Mouse (Mus musculus) forebrain, embryonic 13.5 days (tissue): Measurements from ENCODE around the gene Chrna7. TPM values are rescaled to one million over a fixed set of nuclear protein-coding genes. Genes with fewer than 3 reads are reported as not detected.

Source experiments
- ATAC-seq: fragments of 200-750 bp; cut with Nextera tagmentation; 2 replicates; pipeline ENCODE4 v1.8.0; 2017
- H3K27ac ChIP-seq: fragments of 300-500 bp; sonication (generic); 2 replicates; pipeline ENCODE4 v1.5.1; 2015; ENCODE audit warnings: inconsistent platforms, mild to moderate bottlenecking, moderate library complexity
- H3K27me3 ChIP-seq: fragments of 300-500 bp; sonication (generic); 2 replicates; pipeline ENCODE4 v1.6.1; 2015; ENCODE audit warnings: mild to moderate bottlenecking, inconsistent platforms
- H3K36me3 ChIP-seq: fragments of 300-500 bp; sonication (generic); 2 replicates; pipeline ENCODE4 v1.6.1; 2015; ENCODE audit warnings: mild to moderate bottlenecking, inconsistent platforms; ENCODE audit not compliant: poor library complexity, severe bottlenecking
- H3K4me1 ChIP-seq: fragments of 300-500 bp; sonication (generic); 2 replicates; pipeline ENCODE4 v1.6.1; 2015; ENCODE audit warnings: inconsistent platforms
- H3K4me2 ChIP-seq: fragments of 300-500 bp; sonication (generic); 2 replicates; pipeline ENCODE4 v1.6.1; 2015; ENCODE audit warnings: inconsistent platforms, mild to moderate bottlenecking, moderate library complexity
- H3K4me3 ChIP-seq: fragments of 300-500 bp; sonication (generic); 2 replicates; pipeline ENCODE4 v1.5.1; 2015; ENCODE audit warnings: mild to moderate bottlenecking, inconsistent platforms
- H3K9ac ChIP-seq: fragments of 300-500 bp; sonication (generic); 2 replicates; pipeline ENCODE4 v1.6.1; 2015; ENCODE audit warnings: mild to moderate bottlenecking, inconsistent platforms
- H3K9me3 ChIP-seq: fragments of 300-500 bp; sonication (generic); replicated peaks from 2 replicates; pipeline ENCODE4 v1.6.1; 2016; ENCODE audit warnings: inconsistent platforms
- WGBS: fragments of 180-500 bp; shearing (Covaris S2); methylation state at CpG from one replicate; pipeline ENCODE4 v1.1.7; 2015; 5-methylcytosine and 5-hydroxymethylcytosine counted together
- polyA plus RNA-seq: library from polyadenylated mRNA; unstranded; fragments of >200 nt; fragmentation: Nextera tagmentation; extraction: Ambion mirVana; gene quantifications from 2 replicates; pipeline ENCODE4 v1.2.1, GENCODE M21; 2015

Gene Chrna7
- polyA plus RNA-seq, 1 experiment from 2014 or later: 5.0 TPM

DNA sequence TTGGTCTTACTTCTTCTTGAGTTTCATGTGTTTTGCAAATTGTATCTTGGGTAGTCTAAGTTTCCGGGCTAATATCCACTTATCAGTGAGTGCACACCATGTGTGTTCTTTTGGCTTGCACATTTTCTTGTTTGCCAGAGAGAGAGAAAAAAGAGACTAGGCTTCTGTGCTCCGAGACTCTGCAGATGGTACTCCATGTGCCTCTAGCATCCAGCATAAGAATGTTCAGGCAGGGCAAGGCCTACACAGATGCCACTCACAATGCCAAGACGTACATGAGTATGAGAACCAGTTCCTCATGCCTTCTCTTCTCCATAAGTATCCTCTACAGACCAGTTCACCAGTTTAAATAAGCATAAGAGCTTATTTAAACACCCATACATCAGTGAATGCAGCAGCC is 47.8 kb downstream of the Chrna7 start:
- Histone ChIP-seq H3K27ac (no peak overlapping the region), H3K27me3 (no peaks in the 10 kb centered on the region), H3K9ac (no peak overlapping the region), H3K9me3 (no peaks in the 10 kb centered on the region), H3K36me3 (no peaks in the 10 kb centered on the region), H3K4me3 (no peak overlapping the region), H3K4me2 (no peak overlapping the region), H3K4me1 (peaks cover 16% of the 10 kb centered on the region)
- ATAC-seq: peak; percentile 71; the same call in 1 of the 2 replicates
- WGBS: 87% methylated on average over 3 of the region's 3 CpGs

DNA sequence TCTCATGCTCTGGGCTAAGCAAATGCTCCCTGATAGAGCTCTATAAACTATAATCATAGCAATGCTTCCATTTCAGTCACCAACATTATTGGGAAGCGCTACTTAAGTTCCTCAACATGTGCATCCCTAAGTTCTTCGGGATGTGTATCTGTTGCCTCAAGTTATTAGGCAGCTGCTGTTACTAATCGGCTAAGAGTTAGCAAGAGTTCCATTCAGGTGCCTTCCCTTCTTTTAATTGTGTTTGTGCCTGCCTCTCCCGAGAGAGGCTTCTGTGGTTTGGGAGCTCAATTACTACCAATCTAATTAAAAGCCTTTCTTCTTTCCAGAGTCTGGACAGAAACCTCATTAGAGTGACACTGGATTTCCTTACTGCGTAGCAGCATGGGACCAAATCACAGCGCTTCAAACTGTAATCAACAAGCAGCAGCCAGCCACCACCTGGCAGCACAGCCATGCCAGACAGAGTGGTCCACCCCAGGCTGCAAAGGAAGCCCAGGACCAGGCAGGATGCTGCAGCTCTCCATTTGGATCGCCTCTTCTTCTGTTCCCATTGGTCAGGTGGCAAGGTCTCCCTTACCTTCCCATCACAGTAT is 50.0 kb downstream of the Chrna7 start:
- H3K36me3 ChIP-seq: no peaks in the 10 kb centered on the region
- H3K27me3 ChIP-seq: no peaks in the 10 kb centered on the region
- no peak overlapping the region for H3K4me2 ChIP-seq
- ATAC-seq: peak; percentile 90
- WGBS: 12% methylated on average over 7 of the region's 7 CpGs
- no peak overlapping the region; the same call in 1 of the 2 replicates for H3K27ac ChIP-seq
- no peaks in the 10 kb centered on the region for H3K9me3 ChIP-seq
- H3K4me3 ChIP-seq: no peak overlapping the region
- no peak overlapping the region for H3K9ac ChIP-seq
- peaks cover 16% of the 10 kb centered on the region for H3K4me1 ChIP-seq

DNA sequence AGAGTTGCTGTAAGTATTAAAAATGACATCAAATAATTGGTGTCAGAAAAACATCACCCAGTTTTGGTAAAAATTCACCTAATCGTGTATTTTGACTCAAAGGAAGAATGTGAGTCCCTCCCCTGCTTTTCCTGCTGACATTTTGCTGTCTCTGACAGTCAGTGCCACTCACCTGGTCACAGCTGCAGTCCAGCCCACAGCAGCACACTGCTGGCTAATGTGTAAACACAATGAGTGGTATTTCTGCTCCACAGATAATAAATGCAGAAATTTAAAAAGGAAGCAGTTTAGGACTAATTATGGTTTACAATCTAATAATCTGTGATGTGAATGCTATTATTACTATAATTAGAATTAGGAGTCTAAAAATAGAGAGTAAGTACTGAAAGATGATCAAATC is 59.1 kb downstream of the Chrna7 start:
- no peak overlapping the region for H3K4me2 ChIP-seq
- H3K27ac ChIP-seq: no peak overlapping the region
- no peak overlapping the region for H3K9ac ChIP-seq
- no peaks in the 10 kb centered on the region for H3K36me3 ChIP-seq
- H3K4me1 ChIP-seq: no peaks in the 10 kb centered on the region
- WGBS: 64% methylated on average over 1 of the region's 1 CpGs
- H3K27me3 ChIP-seq: no peaks in the 10 kb centered on the region
- ATAC-seq: no peak
- no peak overlapping the region for H3K4me3 ChIP-seq
- H3K9me3 ChIP-seq: no peaks in the 10 kb centered on the region

DNA sequence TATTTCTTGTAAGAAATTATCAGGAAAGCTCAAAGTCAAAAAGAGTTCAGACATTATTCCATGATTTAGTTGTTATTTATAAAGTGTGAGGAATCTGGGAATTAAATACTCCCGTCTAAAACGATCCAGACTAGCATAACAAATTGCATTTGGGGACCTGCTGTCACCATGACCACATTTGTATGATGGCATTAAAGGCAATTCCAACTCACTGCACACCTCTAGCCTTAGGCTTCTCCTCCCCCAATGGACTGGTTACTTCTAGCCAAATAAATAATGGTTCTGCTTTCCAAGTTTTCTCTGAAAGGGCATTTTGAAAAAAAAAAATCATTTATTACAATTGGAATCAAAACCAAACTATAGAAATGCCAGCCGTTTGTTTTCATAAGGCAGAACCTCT is 63.6 kb downstream of the Chrna7 start:
- no peaks in the 10 kb centered on the region for H3K4me1 ChIP-seq
- no peak overlapping the region for H3K27ac ChIP-seq
- H3K4me3 ChIP-seq: no peak overlapping the region
- H3K36me3 ChIP-seq: no peaks in the 10 kb centered on the region
- H3K27me3 ChIP-seq: no peaks in the 10 kb centered on the region
- WGBS: 77% methylated on average over 3 of the region's 3 CpGs
- H3K9ac ChIP-seq: no peak overlapping the region
- no peak for ATAC-seq
- no peak overlapping the region for H3K4me2 ChIP-seq
- H3K9me3 ChIP-seq: no peaks in the 10 kb centered on the region

DNA sequence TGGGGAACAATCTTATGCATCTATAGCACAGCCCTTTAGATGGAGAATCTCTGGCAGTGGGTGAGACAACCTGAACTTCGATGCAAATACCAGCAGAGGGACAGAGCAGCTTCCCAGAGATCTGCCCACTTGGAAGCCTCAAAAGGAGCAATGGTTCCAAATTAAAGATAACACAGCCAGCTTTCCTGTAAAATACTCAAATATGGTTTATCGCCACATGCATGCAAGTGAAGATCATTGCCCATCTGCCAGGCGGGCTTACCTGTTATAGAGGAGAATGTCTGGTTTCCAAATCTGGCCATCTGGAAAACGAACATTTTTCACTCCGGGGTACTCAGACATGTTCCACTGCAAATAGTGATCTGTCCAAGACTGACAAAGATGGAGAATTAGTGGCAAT is 64.0 kb downstream of the Chrna7 start:
- 90% methylated on average over 5 of the region's 5 CpGs for WGBS
- no peak overlapping the region for H3K27ac ChIP-seq
- no peaks in the 10 kb centered on the region for H3K36me3 ChIP-seq
- no peaks in the 10 kb centered on the region for H3K9me3 ChIP-seq
- H3K4me1 ChIP-seq: no peaks in the 10 kb centered on the region
- H3K4me3 ChIP-seq: no peak overlapping the region
- H3K4me2 ChIP-seq: no peak overlapping the region
- no peak for ATAC-seq
- no peaks in the 10 kb centered on the region for H3K27me3 ChIP-seq
- no peak overlapping the region for H3K9ac ChIP-seq

DNA sequence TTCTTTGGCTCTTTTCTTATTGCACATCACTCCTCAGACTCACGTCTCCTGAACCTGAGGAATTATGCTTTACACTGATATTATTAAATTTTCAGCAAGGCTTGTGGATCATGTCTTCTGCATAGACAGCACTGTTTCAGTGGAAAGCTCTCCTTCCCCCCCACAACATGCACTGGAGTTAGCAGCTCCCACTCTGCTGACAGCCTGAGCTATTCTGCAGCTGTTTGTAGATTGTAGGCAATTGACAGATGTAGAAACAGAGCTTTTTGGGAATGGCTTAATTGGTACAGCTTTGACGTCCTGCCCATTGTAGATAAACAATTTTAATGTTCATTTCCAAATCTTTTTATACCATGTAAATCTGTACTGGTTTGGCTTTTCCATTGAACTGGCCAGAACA is 89.8 kb downstream of the Chrna7 start:
- ATAC-seq: no peak

DNA sequence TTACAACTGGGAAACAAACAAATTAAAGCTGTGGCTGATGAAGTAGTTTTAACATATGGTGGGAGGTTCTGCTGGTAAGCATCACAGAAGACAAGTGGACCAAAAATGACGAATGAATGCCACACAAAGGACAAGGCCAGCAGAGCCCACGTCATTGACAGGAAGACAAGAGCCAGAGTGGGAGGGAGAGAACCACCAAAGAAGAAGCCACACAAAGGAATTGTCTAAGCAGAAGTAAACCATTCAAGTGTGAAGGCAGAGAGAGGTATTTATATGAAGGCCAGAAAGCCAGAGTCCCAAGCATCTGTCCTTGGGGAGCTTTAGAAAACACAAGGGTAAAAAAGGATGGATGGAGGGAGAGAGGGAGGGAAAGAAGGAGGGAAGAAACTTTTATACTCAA is 98.7 kb downstream of the Chrna7 start:
- Histone ChIP-seq H3K27me3 (no peaks in the 10 kb centered on the region), H3K4me2 (no peak overlapping the region), H3K9me3 (no peaks in the 10 kb centered on the region), H3K27ac (no peak overlapping the region), H3K36me3 (no peaks in the 10 kb centered on the region), H3K9ac (no peak overlapping the region), H3K4me1 (peaks cover 9% of the 10 kb centered on the region), H3K4me3 (no peak overlapping the region)
- no peak for ATAC-seq
- 6% methylated on average over 2 of the region's 2 CpGs for WGBS

More for the DNA sequence above, 89.8 kb downstream of the Chrna7 start:
- H3K27me3 ChIP-seq: no peaks in the 10 kb centered on the region
- H3K9ac ChIP-seq: no peak overlapping the region
- H3K9me3 ChIP-seq: no peaks in the 10 kb centered on the region
- no peak overlapping the region for H3K4me2 ChIP-seq
- 69% methylated on average over 2 of the region's 2 CpGs for WGBS
- H3K4me3 ChIP-seq: no peak overlapping the region
- no peaks in the 10 kb centered on the region for H3K36me3 ChIP-seq
- H3K4me1 ChIP-seq: no peaks in the 10 kb centered on the region
- H3K27ac ChIP-seq: no peak overlapping the region

DNA sequence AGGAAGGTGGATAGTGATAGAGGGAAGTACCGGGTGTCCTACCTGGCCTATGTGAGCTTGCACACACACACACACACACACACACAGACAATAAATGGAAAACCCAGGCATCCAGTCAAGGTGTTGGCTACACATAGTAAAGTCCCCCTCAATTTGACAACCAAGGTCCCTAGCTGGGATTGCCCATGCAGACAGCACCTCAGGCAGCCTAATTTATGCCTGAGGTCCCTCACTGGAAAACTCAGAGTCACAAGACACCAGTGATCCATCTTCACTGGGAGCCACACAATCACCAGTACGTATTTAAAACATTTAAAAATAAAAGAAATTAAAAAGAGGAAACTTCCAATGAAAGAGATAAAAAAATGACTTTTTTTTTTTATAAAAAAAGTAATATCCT is 99.1 kb downstream of the Chrna7 start:
- no peaks in the 10 kb centered on the region for H3K36me3 ChIP-seq
- WGBS: 71% methylated on average over 2 of the region's 2 CpGs
- no peaks in the 10 kb centered on the region for H3K9me3 ChIP-seq
- H3K4me1 ChIP-seq: peaks cover 9% of the 10 kb centered on the region
- no peak overlapping the region for H3K9ac ChIP-seq
- no peak overlapping the region for H3K27ac ChIP-seq
- no peaks in the 10 kb centered on the region for H3K27me3 ChIP-seq
- no peak overlapping the region for H3K4me2 ChIP-seq
- ATAC-seq: no peak
- no peak overlapping the region for H3K4me3 ChIP-seq

DNA sequence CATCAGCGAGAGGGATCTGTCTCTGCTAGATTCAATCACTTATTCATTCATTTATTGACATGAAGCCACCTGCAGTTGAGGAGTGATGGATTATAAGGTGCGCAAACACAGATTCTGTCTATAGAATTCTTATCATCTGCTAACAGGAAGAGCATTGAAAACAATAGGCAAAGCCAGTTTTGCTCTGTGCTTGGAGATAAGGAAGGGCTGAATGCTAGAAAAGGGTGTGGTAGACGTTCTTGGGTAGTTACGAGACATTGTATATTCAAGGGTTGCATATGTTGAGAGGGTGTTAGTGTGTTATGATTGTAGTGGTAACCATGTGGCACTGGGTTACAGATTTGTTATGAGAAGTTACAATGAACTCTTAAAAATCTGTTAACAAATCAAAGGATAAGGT is 103.0 kb downstream of the Chrna7 start:
- Histone ChIP-seq H3K4me2 (no peak overlapping the region), H3K27ac (no peak overlapping the region), H3K9ac (no peak overlapping the region), H3K9me3 (no peaks in the 10 kb centered on the region), H3K4me1 (peaks cover 7% of the 10 kb centered on the region), H3K4me3 (no peak overlapping the region), H3K36me3 (no peaks in the 10 kb centered on the region), H3K27me3 (no peaks in the 10 kb centered on the region)
- WGBS: 96% methylated on average over 4 of the region's 4 CpGs
- ATAC-seq: no peak

DNA sequence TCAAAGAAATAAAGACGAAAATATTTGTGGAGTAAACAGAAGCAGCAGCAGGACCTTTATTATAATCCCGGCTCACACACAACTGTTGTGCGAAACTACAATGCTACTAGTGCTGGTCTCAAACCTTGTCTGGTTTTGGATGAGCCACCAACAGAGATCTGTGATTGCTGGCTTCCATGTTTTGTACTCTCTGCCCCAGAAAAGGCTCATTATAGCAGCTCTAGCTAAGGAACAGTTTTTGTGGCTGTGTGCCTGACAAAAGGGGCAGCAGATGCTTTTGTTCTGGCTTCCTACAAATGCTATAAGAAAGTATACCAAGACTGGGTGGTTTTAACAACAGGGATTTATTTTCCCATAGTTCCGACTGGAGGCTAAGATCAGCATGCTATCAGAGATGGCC is 126.4 kb downstream of the Chrna7 start:
- no peak overlapping the region for H3K4me3 ChIP-seq
- ATAC-seq: no peak
- no peak overlapping the region for H3K27ac ChIP-seq
- H3K9me3 ChIP-seq: no peaks in the 10 kb centered on the region
- no peaks in the 10 kb centered on the region for H3K27me3 ChIP-seq
- no peaks in the 10 kb centered on the region for H3K36me3 ChIP-seq
- H3K4me1 ChIP-seq: no peaks in the 10 kb centered on the region
- H3K9ac ChIP-seq: no peak overlapping the region
- H3K4me2 ChIP-seq: no peak overlapping the region
- WGBS: 73% methylated on average over 4 of the region's 4 CpGs

DNA sequence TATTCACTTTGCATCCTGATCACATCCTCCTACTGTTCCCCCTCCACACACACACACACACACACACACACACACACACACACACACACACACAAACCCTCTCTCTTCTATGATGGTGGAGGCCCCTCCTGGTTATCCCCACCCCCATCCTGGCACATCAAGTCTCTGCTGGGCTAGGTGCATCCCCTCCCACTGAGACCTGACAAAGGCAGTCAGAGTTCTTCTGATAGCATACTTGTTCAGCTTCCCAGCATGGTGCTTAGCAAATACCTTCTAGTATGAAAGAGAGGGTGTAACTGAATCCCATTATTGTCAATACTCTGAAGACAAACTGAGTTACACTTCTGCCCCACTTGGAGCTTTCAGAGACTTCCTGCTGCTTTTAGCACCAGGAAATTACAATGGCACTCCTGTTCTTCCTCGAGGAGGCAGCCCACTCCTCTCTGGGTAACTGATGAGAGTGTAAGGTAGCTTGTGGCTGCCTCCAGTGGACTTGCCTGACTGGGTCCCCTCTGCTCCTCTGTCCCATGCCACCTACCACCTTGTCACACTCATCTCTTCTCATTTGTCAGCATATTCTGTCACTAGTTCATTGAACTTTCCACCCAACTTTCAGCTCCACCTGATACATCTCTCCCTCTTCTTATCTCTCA is 127.9 kb downstream of the Chrna7 start:
- peak; percentile 55; the same call in 1 of the 2 replicates for ATAC-seq

DNA sequence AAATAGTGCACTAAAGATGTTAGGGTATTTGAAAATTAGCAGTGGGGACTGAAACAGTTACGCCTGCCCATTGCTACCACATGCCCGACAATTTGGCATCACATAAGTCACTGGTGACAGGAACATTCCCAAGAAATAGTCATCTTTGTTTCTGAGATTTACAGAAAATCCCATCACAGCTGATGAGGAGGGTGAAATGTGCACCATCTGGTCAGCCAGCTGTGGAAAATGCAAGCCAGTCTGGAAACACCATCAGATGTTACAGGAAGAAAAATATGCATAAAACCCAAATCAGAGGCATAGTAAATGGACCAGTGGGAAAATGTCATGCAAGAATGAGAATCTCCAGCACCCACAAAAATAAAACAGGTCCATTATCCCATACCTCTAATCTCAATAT is 151.4 kb downstream of the Chrna7 start:
- H3K4me1 ChIP-seq: no peaks in the 10 kb centered on the region
- no peaks in the 10 kb centered on the region for H3K9me3 ChIP-seq
- no peak overlapping the region for H3K9ac ChIP-seq
- H3K4me3 ChIP-seq: no peak overlapping the region
- H3K27me3 ChIP-seq: no peaks in the 10 kb centered on the region
- H3K4me2 ChIP-seq: no peak overlapping the region
- WGBS: 79% methylated on average over 2 of the region's 2 CpGs
- H3K27ac ChIP-seq: no peak overlapping the region
- no peaks in the 10 kb centered on the region for H3K36me3 ChIP-seq
- ATAC-seq: no peak

More for the DNA sequence above, 127.9 kb downstream of the Chrna7 start:
- Histone ChIP-seq H3K4me3 (no peak overlapping the region), H3K4me1 (no peaks in the 10 kb centered on the region), H3K4me2 (no peak overlapping the region), H3K27me3 (no peaks in the 10 kb centered on the region), H3K36me3 (no peaks in the 10 kb centered on the region), H3K27ac (no peak overlapping the region), H3K9me3 (no peaks in the 10 kb centered on the region), H3K9ac (no peak overlapping the region)
- WGBS: 0% methylated on average over 1 of the region's 1 CpGs
